Mouse (Mus musculus) bone marrow, adult 2 months (tissue): ENCODE results near the gene Glis1.

Experiments used
- CTCF ChIP-seq: fragments of 200-500 bp; IDR thresholded peaks from 2 replicates; pipeline ENCODE4 v1.5.1; 2011; ENCODE audit warnings: low read length, control low read depth; ENCODE audit not compliant: control insufficient read depth, insufficient read depth
- POLR2A ChIP-seq: fragments of 200-500 bp; IDR thresholded peaks from 2 replicates; pipeline ENCODE4 v1.6.1; 2011; ENCODE audit warnings: low read depth, mild to moderate bottlenecking, control low read depth, low read length, borderline replicate concordance; ENCODE audit not compliant: control insufficient read depth

- TF ChIP-seq POLR2A = no peak
- TF ChIP-seq CTCF = no peak
Measured at GRCm38 (mm10) chr4:107518766-107519165, 84.4 kb downstream of the Glis1 start.
